Mouse (Mus musculus) cerebellum, adult (tissue): ENCODE measurements at regions not wholly inside any gene's neighbourhood (a gene's known extent, or its start where the extent isn't known, plus 50 kb on each side); places are given as distances from the start of the nearest gene placed in this dataset.

Source experiments
- ATAC-seq: cut with Nextera tagmentation; 2 replicates; pipeline ENCODE4 v1.9.2; 2017; ENCODE audit warnings: mild to moderate bottlenecking, moderate library complexity, mixed read lengths; ENCODE audit not compliant: insufficient number of reproducible peaks, low FRiP score, low TSS enrichment

DNA sequence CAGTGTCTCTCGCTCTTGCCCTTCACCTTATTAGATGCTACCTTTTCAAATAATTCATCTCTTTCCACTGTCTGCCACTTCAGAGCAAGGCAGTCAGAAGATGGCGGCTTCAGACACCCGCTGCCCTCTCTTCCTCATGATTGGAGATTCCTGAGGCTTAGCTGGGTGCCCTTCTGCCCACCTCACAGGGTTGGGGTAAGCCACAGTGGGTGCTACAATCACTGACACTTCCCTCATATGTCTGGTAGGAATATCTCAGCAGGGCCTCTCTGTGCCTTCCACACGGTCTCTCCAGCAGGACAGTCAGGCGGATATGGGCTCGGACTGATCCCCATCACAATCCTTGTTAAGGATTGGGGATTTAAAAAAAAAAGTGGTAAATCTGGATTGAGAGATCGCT lies 53.2 kb upstream of the Rpl36-ps4 start:
- ATAC-seq, result no peak

GRCm38 (mm10) chr17:87866719-87867318 lies 54.0 kb upstream of the Rpl36-ps4 start:
- no peak for ATAC-seq

DNA sequence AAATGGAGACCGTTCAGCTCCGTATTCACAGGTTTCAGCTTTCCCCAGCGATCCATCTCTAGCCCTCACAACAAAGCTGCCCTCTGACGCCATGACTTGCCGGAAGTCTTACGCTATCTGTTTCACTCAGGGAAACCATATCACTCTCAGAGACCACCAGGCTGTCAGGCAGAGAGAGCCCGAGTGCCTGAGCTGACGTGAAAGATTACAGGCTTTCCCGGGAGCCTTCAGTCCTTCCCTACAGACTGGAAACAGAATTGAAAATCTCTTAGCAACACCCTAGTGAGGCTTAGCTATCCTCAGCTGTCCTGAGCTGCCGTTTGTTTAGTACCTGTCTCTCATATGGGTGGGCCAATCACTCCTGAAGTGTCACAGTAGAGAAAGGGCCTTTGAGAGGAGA lies 54.6 kb upstream of the Rpl36-ps4 start:
- no peak for ATAC-seq

DNA sequence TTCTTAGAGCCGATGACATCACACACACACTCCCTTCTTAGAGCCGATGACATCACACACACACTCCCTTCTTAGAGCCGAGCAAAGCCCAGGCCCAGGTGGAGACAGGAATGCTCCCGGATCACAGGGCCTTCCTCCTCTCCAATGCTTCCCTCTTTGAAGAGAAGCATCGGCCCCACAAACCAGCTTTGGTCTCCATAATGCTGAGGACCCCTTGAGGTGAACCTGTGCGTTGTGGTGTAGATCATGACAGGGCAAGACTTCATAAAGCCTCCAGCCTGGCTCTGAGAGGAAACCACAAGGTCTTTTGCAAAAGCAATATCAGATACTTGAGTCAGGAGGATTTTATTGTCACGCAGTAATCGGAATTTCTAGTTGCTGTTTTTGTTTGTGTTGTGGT lies 55.3 kb upstream of the Rpl36-ps4 start:
- ATAC-seq, result no peak

DNA sequence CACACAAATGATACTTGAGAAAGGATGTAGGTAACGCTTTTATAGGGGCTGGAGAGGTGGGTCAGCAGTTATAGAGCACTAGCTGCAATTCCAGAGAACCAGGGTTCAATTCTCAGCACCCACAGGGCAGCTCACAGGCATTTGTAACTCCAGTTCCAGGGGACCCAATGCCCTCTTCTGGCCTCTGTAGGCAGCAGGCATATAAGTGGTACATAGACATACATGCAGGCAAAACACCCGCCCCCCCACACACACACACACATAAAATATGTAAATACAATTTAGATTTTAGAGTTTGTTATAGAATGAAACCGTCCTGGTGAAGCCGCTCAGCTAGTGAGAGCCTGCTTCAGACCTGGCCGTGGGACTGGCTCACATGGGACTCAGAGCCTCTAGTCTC lies 55.9 kb upstream of the Rpl36-ps4 start:
- no peak for ATAC-seq

DNA sequence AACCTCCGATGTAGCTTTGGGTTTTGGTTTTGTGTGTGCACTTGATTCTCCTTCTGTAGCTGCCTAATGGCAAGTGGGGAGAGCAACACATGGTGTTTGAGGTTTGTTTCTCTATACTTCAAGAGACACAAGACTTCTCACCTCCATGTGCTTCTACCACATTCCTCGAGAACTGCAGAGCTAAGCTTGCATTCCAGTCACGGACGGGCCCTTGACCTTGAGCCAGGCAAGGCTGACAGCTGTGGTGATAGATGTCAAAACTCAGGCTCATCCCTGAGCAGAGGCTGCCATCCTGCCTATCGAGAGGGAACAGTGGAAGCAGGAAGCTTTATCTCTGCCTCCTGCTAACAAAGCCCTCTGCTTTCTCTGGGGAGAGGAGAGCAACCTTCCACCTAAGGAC lies 59.2 kb upstream of the Rpl36-ps4 start:
- ATAC-seq, result no peak

DNA sequence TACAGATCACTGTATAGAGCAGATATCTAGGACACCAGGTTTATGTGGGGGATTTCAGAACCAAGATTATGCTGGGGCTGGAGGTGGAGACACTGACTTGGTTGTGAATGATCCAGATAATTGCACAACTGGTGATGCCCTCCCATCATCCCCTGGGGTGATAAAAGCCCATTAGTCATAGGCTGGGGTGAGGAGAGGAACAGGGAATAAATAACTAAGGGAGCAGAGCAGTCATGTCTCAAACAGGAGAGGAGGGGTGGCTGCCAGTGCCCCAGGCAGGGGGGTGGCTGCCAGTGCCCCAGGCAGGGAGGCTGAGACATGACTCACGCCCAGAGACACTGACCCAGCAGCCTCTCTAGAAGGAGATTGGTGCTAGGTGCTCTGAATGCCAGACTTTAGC lies 53.7 kb upstream of the Kcnk12 start:
- ATAC-seq, result no peak

- 0 out of 2 replicates have a peak, but pooled peaks have one; percentile 49 for ATAC-seq
Observed at GRCm38 (mm10) chr17:87849897-87850296, 52.1 kb upstream of the Kcnk12 start.

DNA sequence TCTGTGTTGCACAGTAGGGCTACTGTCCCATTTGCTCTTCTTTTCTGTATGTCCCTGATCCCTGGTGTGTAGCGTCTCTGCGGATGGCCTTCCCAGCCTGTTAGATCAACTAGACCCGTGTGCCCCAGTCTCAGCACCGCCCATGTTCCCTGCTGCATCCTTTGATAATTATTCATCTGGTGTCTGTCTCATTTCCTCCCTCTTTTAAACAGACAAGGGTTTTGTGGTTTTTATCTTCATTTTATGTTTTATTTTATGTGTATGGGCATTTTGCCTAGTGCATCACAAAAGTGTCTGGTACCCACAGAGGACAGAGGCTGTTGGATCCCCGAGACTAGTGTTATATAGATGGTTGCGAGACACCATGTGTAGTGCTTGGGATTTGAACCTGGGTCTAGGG lies 51.6 kb upstream of the Kcnk12 start:
- no peak for ATAC-seq

DNA sequence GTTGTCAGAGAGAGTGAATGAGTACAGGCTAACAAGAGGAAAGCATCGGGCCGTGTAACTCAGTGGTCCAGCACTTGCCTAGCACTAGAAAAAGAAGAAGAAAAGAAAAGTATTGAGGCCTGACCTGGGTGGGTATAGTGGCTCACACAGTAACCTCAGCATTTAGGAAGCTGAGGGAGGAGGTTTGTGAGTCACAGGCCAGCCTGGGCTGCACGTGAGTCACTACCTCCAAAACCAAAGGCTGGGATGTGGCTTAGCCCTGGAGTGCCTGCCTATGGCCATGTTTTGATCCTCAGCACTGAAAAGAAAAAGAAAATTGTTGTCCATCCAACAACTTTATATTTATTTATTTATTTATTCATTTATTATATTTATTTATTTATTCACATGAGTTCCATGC lies 51.2 kb upstream of the Kcnk12 start:
- ATAC-seq, result no peak
